Mouse (Mus musculus): Measurements from ENCODE around the gene Mmp25. TPM values are rescaled to one million over a fixed set of nuclear protein-coding genes. Genes with fewer than 3 reads are reported as not detected.

The Mmp25 gene
- polyA plus RNA-seq, 1 experiment from 2014 or later = 0.12 TPM

GRCm38 (mm10) chr17:23672761-23673160, 27.7 kb upstream of the Mmp25 start:
- TF ChIP-seq CTCF (IDR thresholded peaks at IDR 0.05; ENCODE audit: low read depth) = no peak
- no peak for TF ChIP-seq EP300 (optimal IDR thresholded peaks at IDR 0.05)
- ATAC-seq (ENCODE audit: low FRiP score, low TSS enrichment) (no peak), DNase-seq (ENCODE audit: low spot score) (no peak)
- no peaks in the 10 kb centered on the region for H3K27me3 ChIP-seq (ENCODE audit: control insufficient read depth, insufficient read depth, low read length)
- H3K9me3 ChIP-seq (ENCODE audit: control insufficient read depth, low read length) = no peaks in the 10 kb centered on the region
- H3K4me2 ChIP-seq (replicated peaks; ENCODE audit: low read depth) = peak overlapping the region; percentile 93
- H3K4me1 ChIP-seq (replicated peaks; ENCODE audit: control insufficient read depth, insufficient read depth) = peaks cover 11% of the 10 kb centered on the region
- peak overlapping the region; percentile 71; the same call in 1 of the 2 replicates for H3K4me3 ChIP-seq (ENCODE audit: low read depth, low read length)
- H3K9ac ChIP-seq (ENCODE audit: low read length) = no peak overlapping the region
- WGBS = 53% methylated on average over 3 of the region's 3 CpGs
- peaks cover 6% of the 10 kb centered on the region; the same call in 1 of the 2 replicates for H3K36me3 ChIP-seq (ENCODE audit: control insufficient read depth, insufficient read depth, low read length)
- no peak overlapping the region for H3K27ac ChIP-seq (replicated peaks)

- 94% methylated on average over 3 of the region's 3 CpGs for WGBS
- no peak overlapping the region for H3K4me3 ChIP-seq (ENCODE audit: low read depth, low read length)
- no peak overlapping the region for H3K27ac ChIP-seq (replicated peaks)
These were observed 26.4 kb upstream of the Mmp25 start for GRCm38 (mm10) chr17:23671519-23671918.

DNA sequence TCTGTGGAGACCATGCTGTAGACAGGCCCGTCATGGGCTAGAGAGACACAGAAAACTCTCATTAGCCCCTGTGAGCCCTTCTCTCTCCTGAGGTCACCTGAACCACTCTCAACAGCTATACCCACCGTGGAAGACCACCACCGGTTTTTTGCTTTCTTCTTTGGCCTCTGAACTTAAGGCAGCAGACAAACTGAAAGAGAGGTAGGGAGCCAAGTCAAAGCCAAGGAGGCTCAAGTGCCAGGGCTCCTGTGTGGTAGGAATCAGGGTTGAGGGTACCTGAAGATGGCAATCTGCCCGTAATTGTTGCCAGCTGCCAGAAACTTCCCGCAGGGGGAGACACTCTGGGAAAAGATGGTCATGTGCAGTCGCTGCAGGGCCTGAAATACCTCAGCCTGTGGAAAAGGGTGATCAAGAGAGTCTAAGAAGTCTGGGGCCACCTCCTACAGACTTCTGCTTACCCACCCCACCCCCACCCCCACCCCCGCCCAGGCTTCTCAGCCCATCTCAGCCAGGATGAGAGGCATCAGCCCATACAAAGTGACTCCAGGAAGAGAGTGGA, 25.5 kb upstream of the Mmp25 start:
- ATAC-seq (ENCODE audit: low FRiP score, low TSS enrichment) (no peak), DNase-seq (ENCODE audit: low spot score) (no peak)
- H3K9ac ChIP-seq (ENCODE audit: low read length) = no peak overlapping the region
- no peaks in the 10 kb centered on the region for H3K9me3 ChIP-seq (ENCODE audit: control insufficient read depth, low read length)
- no peak overlapping the region for H3K4me3 ChIP-seq (ENCODE audit: low read depth, low read length)
- peaks cover 8% of the 10 kb centered on the region for H3K4me1 ChIP-seq (replicated peaks; ENCODE audit: control insufficient read depth, insufficient read depth)
- WGBS = 89% methylated on average over 7 of the region's 7 CpGs
- H3K27ac ChIP-seq (replicated peaks) = no peak overlapping the region
- H3K36me3 ChIP-seq (ENCODE audit: control insufficient read depth, insufficient read depth, low read length) = peaks cover 10% of the 10 kb centered on the region; the same call in 1 of the 2 replicates
- TF ChIP-seq CTCF (IDR thresholded peaks at IDR 0.05; ENCODE audit: low read depth) = no peak
- TF ChIP-seq EP300 (optimal IDR thresholded peaks at IDR 0.05) = no peak
- no peak overlapping the region for H3K4me2 ChIP-seq (replicated peaks; ENCODE audit: low read depth)
- no peaks in the 10 kb centered on the region for H3K27me3 ChIP-seq (ENCODE audit: control insufficient read depth, insufficient read depth, low read length)

More at GRCm38 (mm10) chr17:23671519-23671918, 26.4 kb upstream of the Mmp25 start:
- no peak for DNase-seq (ENCODE audit: low spot score)
- Histone ChIP-seq H3K36me3 (ENCODE audit: control insufficient read depth, insufficient read depth, low read length) (peaks cover 10% of the 10 kb centered on the region; the same call in 1 of the 2 replicates), H3K4me2 (replicated peaks; ENCODE audit: low read depth) (no peak overlapping the region), H3K9ac (ENCODE audit: low read length) (no peak overlapping the region), H3K9me3 (ENCODE audit: control insufficient read depth, low read length) (no peaks in the 10 kb centered on the region), H3K27me3 (ENCODE audit: control insufficient read depth, insufficient read depth, low read length) (no peaks in the 10 kb centered on the region), H3K4me1 (replicated peaks; ENCODE audit: control insufficient read depth, insufficient read depth) (peaks cover 8% of the 10 kb centered on the region)
- no peak for TF ChIP-seq EP300 (optimal IDR thresholded peaks at IDR 0.05)
- no peak for TF ChIP-seq CTCF (IDR thresholded peaks at IDR 0.05; ENCODE audit: low read depth)
- no peak for ATAC-seq (ENCODE audit: low FRiP score, low TSS enrichment)

DNA sequence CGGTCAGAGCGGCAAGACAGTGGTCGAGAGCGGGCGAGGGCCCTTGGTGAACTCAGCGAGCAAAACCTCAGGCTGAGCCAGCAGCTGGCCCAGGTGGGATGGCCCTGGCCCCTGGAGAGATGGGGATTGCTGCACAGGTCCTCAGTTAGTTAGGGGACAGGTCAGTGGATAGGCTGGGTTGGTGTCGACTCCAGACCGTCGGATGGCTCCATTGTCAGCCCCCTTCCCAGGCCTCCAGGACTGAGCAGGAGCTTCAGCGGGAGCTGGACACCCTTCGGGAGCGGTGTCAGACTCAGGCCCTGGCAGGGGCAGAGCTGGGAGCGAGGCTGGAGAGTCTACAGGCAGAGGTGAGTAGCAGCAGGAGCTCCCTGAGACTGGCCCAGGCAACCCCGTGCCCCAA, 20.4 kb upstream of the Mmp25 start:
- no peak for DNase-seq (ENCODE audit: low spot score)
- Histone ChIP-seq H3K4me3 (ENCODE audit: low read depth, low read length) (no peak overlapping the region), H3K27ac (replicated peaks) (no peak overlapping the region), H3K36me3 (ENCODE audit: control insufficient read depth, insufficient read depth, low read length) (peaks cover 10% of the 10 kb centered on the region; the same call in 1 of the 2 replicates), H3K4me2 (replicated peaks; ENCODE audit: low read depth) (no peak overlapping the region), H3K27me3 (ENCODE audit: control insufficient read depth, insufficient read depth, low read length) (peaks cover 3% of the 10 kb centered on the region; the same call in 1 of the 2 replicates), H3K4me1 (replicated peaks; ENCODE audit: control insufficient read depth, insufficient read depth) (0 out of 2 replicates have a peak, but pooled peaks cover 2% of the 10 kb centered on the region), H3K9ac (ENCODE audit: low read length) (no peak overlapping the region), H3K9me3 (ENCODE audit: control insufficient read depth, low read length) (no peaks in the 10 kb centered on the region)
- WGBS = 77% methylated on average over 14 of the region's 14 CpGs
- no peak for TF ChIP-seq EP300 (optimal IDR thresholded peaks at IDR 0.05)
- TF ChIP-seq CTCF (IDR thresholded peaks at IDR 0.05; ENCODE audit: low read depth) = no peak
- no peak for ATAC-seq (ENCODE audit: low FRiP score, low TSS enrichment)

GRCm38 (mm10) chr17:23664556-23665021, 19.5 kb upstream of the Mmp25 start:
- peaks cover 3% of the 10 kb centered on the region; the same call in 1 of the 2 replicates for H3K27me3 ChIP-seq (ENCODE audit: control insufficient read depth, insufficient read depth, low read length)
- H3K9ac ChIP-seq (ENCODE audit: low read length) = no peak overlapping the region
- DNase-seq (ENCODE audit: low spot score) = no peak
- H3K36me3 ChIP-seq (ENCODE audit: control insufficient read depth, insufficient read depth, low read length) = peaks cover 4% of the 10 kb centered on the region; the same call in 1 of the 2 replicates
- 12% methylated on average over 5 of the region's 5 CpGs for WGBS
- 0 out of 2 replicates have a peak, but pooled peaks cover 2% of the 10 kb centered on the region for H3K4me1 ChIP-seq (replicated peaks; ENCODE audit: control insufficient read depth, insufficient read depth)
- TF ChIP-seq CTCF (IDR thresholded peaks at IDR 0.05; ENCODE audit: low read depth) (peak; percentile 83), EP300 (optimal IDR thresholded peaks at IDR 0.05) (no peak)
- H3K4me3 ChIP-seq (ENCODE audit: low read depth, low read length) = no peak overlapping the region
- no peak overlapping the region for H3K4me2 ChIP-seq (replicated peaks; ENCODE audit: low read depth)
- H3K9me3 ChIP-seq (ENCODE audit: control insufficient read depth, low read length) = no peaks in the 10 kb centered on the region
- H3K27ac ChIP-seq (replicated peaks) = no peak overlapping the region
- peak; percentile 9; the same call in 1 of the 2 replicates for ATAC-seq (ENCODE audit: low FRiP score, low TSS enrichment)

- DNase-seq (ENCODE audit: low spot score) (peak; percentile 49), ATAC-seq (ENCODE audit: low FRiP score, low TSS enrichment) (no peak)
- H3K27ac ChIP-seq (replicated peaks) = peak overlapping the region; percentile 86
- TF ChIP-seq CTCF (IDR thresholded peaks at IDR 0.05; ENCODE audit: low read depth) (peak; percentile 65), EP300 (optimal IDR thresholded peaks at IDR 0.05) (no peak)
- WGBS = under 1% methylated on average over 8 of the region's 9 CpGs
- peak overlapping the region; percentile 57 for H3K4me2 ChIP-seq (replicated peaks; ENCODE audit: low read depth)
- peak overlapping the region; percentile 49 for H3K4me3 ChIP-seq (ENCODE audit: low read depth, low read length)
- H3K27me3 ChIP-seq (ENCODE audit: control insufficient read depth, insufficient read depth, low read length) = peaks cover 3% of the 10 kb centered on the region; the same call in 1 of the 2 replicates
- H3K9ac ChIP-seq (ENCODE audit: low read length) = no peak overlapping the region
- 0 out of 2 replicates have a peak, but pooled peaks cover 2% of the 10 kb centered on the region for H3K4me1 ChIP-seq (replicated peaks; ENCODE audit: control insufficient read depth, insufficient read depth)
- no peaks in the 10 kb centered on the region for H3K36me3 ChIP-seq (ENCODE audit: control insufficient read depth, insufficient read depth, low read length)
- H3K9me3 ChIP-seq (ENCODE audit: control insufficient read depth, low read length) = no peaks in the 10 kb centered on the region
These were observed 16.4 kb upstream of the Mmp25 start for GRCm38 (mm10) chr17:23661526-23661925.

All from stomach, postnatal 0 days (tissue).